Mouse (Mus musculus) midbrain, embryonic 10.5 days (tissue): ENCODE results near the gene Crhbp. TPM values are rescaled to one million over a fixed set of nuclear protein-coding genes. Genes with fewer than 3 reads are reported as not detected.

Experiments
- DNase-seq: peaks from one replicate; pipeline ENCODE4 v3.0.0-alpha.2; 2017; ENCODE audit warnings: low spot score
- H3K27ac ChIP-seq: fragments of 300-500 bp; sonication (generic); replicated peaks from 2 replicates; pipeline ENCODE4 v1.5.1; 2016; ENCODE audit warnings: mild to moderate bottlenecking
- H3K27me3 ChIP-seq: fragments of 300-500 bp; sonication (generic); 2 replicates; pipeline ENCODE4 v1.6.1; 2016; ENCODE audit warnings: low read depth, mild to moderate bottlenecking; ENCODE audit not compliant: poor library complexity, severe bottlenecking
- H3K36me3 ChIP-seq: fragments of 300-500 bp; sonication (generic); 2 replicates; pipeline ENCODE4 v1.6.1; 2016; ENCODE audit warnings: mild to moderate bottlenecking, moderate library complexity
- H3K4me1 ChIP-seq: fragments of 300-500 bp; sonication (generic); 2 replicates; pipeline ENCODE4 v1.6.1; 2016
- H3K4me3 ChIP-seq: fragments of 300-500 bp; sonication (generic); 2 replicates; pipeline ENCODE4 v1.5.1; 2016; ENCODE audit warnings: mild to moderate bottlenecking, moderate library complexity
- H3K9me3 ChIP-seq: fragments of 300-500 bp; sonication (generic); replicated peaks from 2 replicates; pipeline ENCODE4 v1.6.1; 2016; ENCODE audit warnings: mild to moderate bottlenecking
- WGBS: fragments of 180-500 bp; shearing (Covaris S2); methylation state at CpG from one replicate; pipeline ENCODE4 v1.1.7; 2016; 5-methylcytosine and 5-hydroxymethylcytosine counted together
- polyA plus RNA-seq: library from polyadenylated mRNA; unstranded; fragments of >200 nt; fragmentation: Nextera tagmentation; extraction: Ambion mirVana; gene quantifications from 2 replicates; pipeline ENCODE4 v1.2.1, GENCODE M21; 2016

The Crhbp gene
- polyA plus RNA-seq, 1 experiment from 2014 or later, result 1.8 TPM

DNA sequence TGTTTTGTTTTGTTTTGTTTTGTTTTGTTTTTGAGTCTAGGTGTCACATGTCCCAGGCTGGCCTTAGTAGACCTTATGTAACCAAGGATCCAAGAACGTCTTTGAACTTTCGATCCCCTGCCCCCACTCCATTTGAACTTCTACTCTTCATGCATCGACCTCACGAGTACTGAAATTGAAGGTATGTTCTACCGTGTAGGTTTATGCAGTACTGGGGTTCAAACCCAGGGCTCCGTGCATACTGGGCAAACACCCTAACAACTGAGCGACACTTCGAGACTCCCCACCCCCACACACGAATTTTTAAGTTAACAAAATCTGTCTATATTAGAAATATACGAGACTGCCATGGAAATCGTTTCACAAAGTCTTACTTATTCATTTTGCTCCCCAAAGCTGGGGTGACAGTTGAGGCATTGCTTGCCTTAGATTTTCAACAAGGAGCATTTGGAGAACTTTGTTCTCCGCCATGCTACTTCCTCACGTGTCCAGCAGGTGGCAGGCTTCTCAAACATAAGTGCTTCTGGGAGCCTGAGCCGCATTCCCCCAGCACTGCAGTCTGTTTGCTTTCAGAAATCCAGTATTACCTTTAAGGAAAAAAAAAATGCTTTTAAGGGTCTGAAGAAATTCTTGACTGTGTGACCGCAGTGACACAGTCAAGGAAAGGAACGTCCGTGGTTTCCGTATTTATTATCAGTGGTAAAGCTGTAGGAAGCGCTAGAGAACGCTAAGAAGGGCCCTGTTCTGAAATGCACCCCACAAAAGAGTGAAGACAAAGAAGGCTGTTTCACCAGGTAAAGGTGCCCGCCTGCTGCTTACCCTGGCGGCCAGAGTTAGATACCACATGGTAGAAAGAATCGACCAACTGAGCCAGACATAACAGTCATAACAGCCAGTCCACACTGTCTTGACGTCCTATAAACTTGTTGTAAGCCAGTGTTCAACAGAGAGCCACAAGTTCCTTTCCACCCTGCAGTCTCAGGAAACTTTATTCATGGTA is 54.6 kb downstream of the Crhbp start:
- Histone ChIP-seq H3K36me3 (no peaks in the 10 kb centered on the region), H3K27ac (no peak overlapping the region), H3K9me3 (peaks cover 2% of the 10 kb centered on the region), H3K4me1 (peaks cover 6% of the 10 kb centered on the region; the same call in 1 of the 2 replicates), H3K27me3 (no peaks in the 10 kb centered on the region), H3K4me3 (no peak overlapping the region)
- 36% methylated on average over 24 of the region's 24 CpGs for WGBS
- peak; percentile 78 for DNase-seq

- DNase-seq, result no peak
- H3K4me3 ChIP-seq, result no peak overlapping the region
- peaks cover 6% of the 10 kb centered on the region; the same call in 1 of the 2 replicates for H3K4me1 ChIP-seq
- no peaks in the 10 kb centered on the region for H3K27me3 ChIP-seq
- no peak overlapping the region for H3K27ac ChIP-seq
- H3K36me3 ChIP-seq, result no peaks in the 10 kb centered on the region
- WGBS, result 89% methylated on average over 5 of the region's 5 CpGs
- no peaks in the 10 kb centered on the region for H3K9me3 ChIP-seq
These were observed 56.5 kb downstream of the Crhbp start for GRCm38 (mm10) chr13:95388226-95388625.

DNA sequence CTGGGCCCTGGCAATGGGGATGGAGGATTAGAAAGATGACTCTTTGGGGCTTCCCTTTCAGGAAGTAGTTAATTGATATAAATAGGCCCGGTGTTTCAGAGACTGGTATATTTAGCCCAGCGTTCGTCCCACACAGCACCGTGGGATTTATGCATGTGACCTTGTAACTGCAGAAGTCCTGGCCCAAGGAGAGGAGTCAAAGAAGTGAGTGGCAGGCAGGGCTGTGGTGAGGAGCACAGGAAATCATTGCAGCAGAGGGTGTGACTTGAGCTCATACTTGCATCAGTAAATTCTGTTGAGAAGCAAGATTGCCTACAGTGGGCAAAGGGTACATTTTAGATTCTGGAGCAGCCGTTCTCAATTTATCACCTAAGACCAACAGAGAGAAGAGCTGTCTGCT is 62.3 kb downstream of the Crhbp start:
- WGBS, result 90% methylated on average over 5 of the region's 5 CpGs
- Histone ChIP-seq H3K36me3 (no peaks in the 10 kb centered on the region), H3K27me3 (no peaks in the 10 kb centered on the region), H3K9me3 (no peaks in the 10 kb centered on the region), H3K4me1 (no peaks in the 10 kb centered on the region), H3K4me3 (no peak overlapping the region), H3K27ac (no peak overlapping the region)
- DNase-seq, result no peak

Other genes with a start within 250 kb of the Crhbp start
- gene Pde8b, start 194.6 kb downstream of the Crhbp start, polyA plus RNA-seq, result 1.3 and 1.5 TPM in 2 replicates
- gene Zbed3, start 121.3 kb downstream of the Crhbp start, polyA plus RNA-seq, result 47.6 and 56.1 TPM in 2 replicates
- gene Aggf1, start 69.6 kb downstream of the Crhbp start, polyA plus RNA-seq, result 41.0 and 41.9 TPM in 2 replicates
- not detected in 2 replicates for gene S100z, start 33.8 kb upstream of the Crhbp start, polyA plus RNA-seq
- 0.15 and 0.31 TPM in 2 replicates for gene F2rl1, start 80.3 kb upstream of the Crhbp start, polyA plus RNA-seq
- 117 and 122 TPM in 2 replicates for gene F2r, start 173.6 kb upstream of the Crhbp start, polyA plus RNA-seq